Mouse (Mus musculus) MEL (cell line): ENCODE data around the gene Atxn10.

Experiments used
- CTCF ChIP-seq, 3 experiments: IDR thresholded peaks in 2 of 3; conservative IDR thresholded peaks in 1 of 3; 2 replicates each; pipeline ENCODE4 v1.5.1; 2011 to 2012; ENCODE audit warnings: low read length in 3 of 3, low read depth in 2 of 3, mild to moderate bottlenecking in 2 of 3, improper control_type of control experiment in 1 of 3, inconsistent platforms in 1 of 3, mixed read lengths in 1 of 3, moderate library complexity in 1 of 3; ENCODE audit not compliant: control insufficient read depth in 1 of 3, insufficient read depth in 1 of 3, poor library complexity in 1 of 3, severe bottlenecking in 1 of 3
- E2F4 ChIP-seq: IDR thresholded peaks from 2 replicates; pipeline ENCODE4 v1.6.1; 2011; ENCODE audit warnings: low read depth, low read length, improper control_type of control experiment, borderline replicate concordance
- ELF1 ChIP-seq: IDR thresholded peaks from 2 replicates; pipeline ENCODE4 v1.6.1; 2014; ENCODE audit warnings: low read depth, mild to moderate bottlenecking, inconsistent platforms, low read length, improper control_type of control experiment, moderate library complexity
- GABPA ChIP-seq: IDR thresholded peaks from 2 replicates; pipeline ENCODE4 v1.6.1; 2012; ENCODE audit warnings: low read depth, mild to moderate bottlenecking, inconsistent platforms, low read length, improper control_type of control experiment, moderate library complexity

DNA sequence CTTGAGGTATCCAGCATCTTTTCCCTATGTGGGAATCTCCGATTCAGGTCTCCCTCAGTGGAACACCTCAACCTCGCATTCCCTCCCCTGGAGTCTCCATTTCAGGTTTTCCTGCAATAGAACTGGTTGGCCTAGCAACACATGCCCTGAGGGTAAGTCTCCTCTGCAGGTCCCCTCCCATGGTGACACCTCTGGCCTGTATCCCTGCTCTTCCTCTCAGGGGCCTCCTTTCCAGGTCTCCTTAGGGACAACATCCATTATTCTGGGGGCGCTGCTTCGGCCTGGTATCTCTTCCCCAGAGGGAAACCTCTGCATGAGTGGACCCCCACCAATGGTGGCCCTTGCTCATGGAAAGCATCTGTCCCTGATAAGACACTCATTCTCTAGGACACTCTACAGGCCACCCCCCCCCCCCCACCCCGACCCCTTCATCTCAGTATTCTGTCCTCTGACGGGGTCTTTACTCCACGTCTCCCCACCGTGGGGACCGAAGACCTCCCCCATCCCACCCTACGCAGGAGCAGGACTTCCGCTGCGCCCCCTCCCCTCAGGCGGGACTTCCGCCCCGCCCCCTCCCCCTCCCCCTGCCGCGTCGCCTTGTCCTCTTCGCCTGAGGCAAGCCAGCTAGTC is at the start of gene Atxn10:
- TF ChIP-seq GABPA, result no peak
- no peak for TF ChIP-seq E2F4
- no peak for TF ChIP-seq ELF1
- no peak for TF ChIP-seq CTCF (IDR thresholded peaks at IDR 0.05 in 2 of 3, conservative IDR thresholded peaks at IDR 0.05 in 1 of 3; ENCODE audit: control insufficient read depth in 1 of 3, insufficient read depth in 1 of 3, low read depth in 2 of 3, low read length in 3 of 3, poor library complexity in 1 of 3, severe bottlenecking in 1 of 3)
